Mouse (Mus musculus) kidney, embryonic 16.5 days (tissue): Measurements from ENCODE around the gene Acsm5. TPM values are rescaled to one million over a fixed set of nuclear protein-coding genes. Genes with fewer than 3 reads are reported as not detected.
"Not testable (repeated sequence)": the region's sequence is repeated elsewhere in the genome, so short reads cannot be mapped to it uniquely, and the experiment has no call there.

Source experiments
- ATAC-seq: fragments of 200-750 bp; cut with Nextera tagmentation; 2 replicates; pipeline ENCODE4 v1.8.0; 2017; ENCODE audit warnings: moderate TSS enrichment; ENCODE audit not compliant: low FRiP score, low TSS enrichment
- H3K27ac ChIP-seq: fragments of 300-500 bp; sonication (generic); 2 replicates; pipeline ENCODE4 v1.5.1; 2014; ENCODE audit warnings: low read length
- H3K27me3 ChIP-seq: fragments of 300-500 bp; sonication (generic); 2 replicates; pipeline ENCODE4 v1.6.1; 2014; ENCODE audit warnings: low read length, control low read depth, mixed read lengths; ENCODE audit not compliant: insufficient read depth
- H3K36me3 ChIP-seq: fragments of 300-500 bp; sonication (generic); 2 replicates; pipeline ENCODE4 v1.6.1; 2014; ENCODE audit warnings: low read length, control low read depth, mixed read lengths; ENCODE audit not compliant: insufficient read depth
- H3K4me1 ChIP-seq: fragments of 300-500 bp; sonication (generic); 2 replicates; pipeline ENCODE4 v1.6.1; 2014; ENCODE audit warnings: low read length, control low read depth, mixed read lengths; ENCODE audit not compliant: insufficient read depth
- H3K4me2 ChIP-seq: fragments of 300-500 bp; sonication (generic); replicated peaks from 2 replicates; pipeline ENCODE4 v1.6.1; 2014; ENCODE audit warnings: low read depth, low read length
- H3K4me3 ChIP-seq: fragments of 300-500 bp; sonication (generic); 2 replicates; pipeline ENCODE4 v1.5.1; 2014; ENCODE audit warnings: mild to moderate bottlenecking, low read length
- H3K9ac ChIP-seq: fragments of 300-500 bp; sonication (generic); replicated peaks from 2 replicates; pipeline ENCODE4 v1.6.1; 2014; ENCODE audit warnings: low read length
- H3K9me3 ChIP-seq: fragments of 300-500 bp; sonication (generic); 2 replicates; pipeline ENCODE4 v1.6.1; 2016; ENCODE audit warnings: low read length, control low read depth
- WGBS: fragments of 180-500 bp; shearing (Covaris S2); extraction: QIAGEN DNeasy Blood & Tissue Kit; methylation state at CpG from one replicate; pipeline ENCODE4 v1.1.7; 2014; 5-methylcytosine and 5-hydroxymethylcytosine counted together
- polyA plus RNA-seq: library from polyadenylated mRNA; unstranded; fragments of >200 nt; fragmentation: Nextera tagmentation; extraction: Ambion mirVana; gene quantifications from 2 replicates; pipeline ENCODE4 v1.2.1, GENCODE M21; 2015

Gene Acsm5
- polyA plus RNA-seq, 1 experiment from 2014 or later = 1.2 TPM

- Histone ChIP-seq H3K36me3 (no peaks in the 10 kb centered on the region), H3K4me2 (no peak overlapping the region), H3K27me3 (no peaks in the 10 kb centered on the region), H3K4me3 (no peak overlapping the region), H3K9ac (no peak overlapping the region), H3K4me1 (peaks cover 2% of the 10 kb centered on the region), H3K9me3 (no peaks in the 10 kb centered on the region), H3K27ac (peak overlapping the region; percentile 31; the same call in 1 of the 2 replicates)
- WGBS = 42% methylated on average over 1 of the region's 1 CpGs
- no peak for ATAC-seq
Measured at GRCm38 (mm10) chr7:119532924-119533323, 13.7 kb downstream of the Acsm5 start.

- Histone ChIP-seq H3K27ac (no peak overlapping the region), H3K4me1 (no peaks in the 10 kb centered on the region), H3K4me3 (no peak overlapping the region), H3K9me3 (no peaks in the 10 kb centered on the region), H3K27me3 (no peaks in the 10 kb centered on the region), H3K9ac (no peak overlapping the region), H3K36me3 (no peaks in the 10 kb centered on the region), H3K4me2 (no peak overlapping the region)
- WGBS = 85% methylated on average over 2 of the region's 2 CpGs
- no peak for ATAC-seq
Measured at GRCm38 (mm10) chr7:119534389-119534788, 15.1 kb downstream of the Acsm5 start.

GRCm38 (mm10) chr7:119542445-119542844 lies 23.2 kb downstream of the Acsm5 start:
- Histone ChIP-seq H3K36me3 (no peaks in the 10 kb centered on the region), H3K27ac (no peak overlapping the region), H3K9me3 (peaks cover 4% of the 10 kb centered on the region; the same call in 1 of the 2 replicates), H3K4me3 (no peak overlapping the region), H3K27me3 (no peaks in the 10 kb centered on the region), H3K4me1 (no peaks in the 10 kb centered on the region), H3K4me2 (no peak overlapping the region), H3K9ac (no peak overlapping the region)
- WGBS = 66% methylated on average over 2 of the region's 2 CpGs
- no peak for ATAC-seq

- no peaks in the 10 kb centered on the region for H3K4me1 ChIP-seq
- no peak overlapping the region for H3K9ac ChIP-seq
- peaks cover 4% of the 10 kb centered on the region; the same call in 1 of the 2 replicates for H3K9me3 ChIP-seq
- H3K4me3 ChIP-seq = no peak overlapping the region
- no peaks in the 10 kb centered on the region for H3K36me3 ChIP-seq
- no peak overlapping the region for H3K27ac ChIP-seq
- ATAC-seq = no peak
- no peak overlapping the region for H3K4me2 ChIP-seq
- no peaks in the 10 kb centered on the region for H3K27me3 ChIP-seq
Measured at GRCm38 (mm10) chr7:119545572-119545971, 26.3 kb downstream of the Acsm5 start.

GRCm38 (mm10) chr7:119550471-119551222 lies 31.4 kb downstream of the Acsm5 start:
- Histone ChIP-seq H3K9ac (no peak overlapping the region), H3K27me3 (no peaks in the 10 kb centered on the region), H3K4me1 (no peaks in the 10 kb centered on the region), H3K4me3 (no peak overlapping the region), H3K4me2 (no peak overlapping the region), H3K9me3 (no peaks in the 10 kb centered on the region), H3K27ac (no peak overlapping the region), H3K36me3 (no peaks in the 10 kb centered on the region)
- no peak for ATAC-seq
- WGBS = 81% methylated on average over 3 of the region's 3 CpGs

GRCm38 (mm10) chr7:119554040-119554439 lies 34.8 kb downstream of the Acsm5 start, which contains the start of gene Acsm2:
Acsm2 (plus strand) TSS chr7:119554340.
- Histone ChIP-seq H3K27ac (no peak within 1 kb of the TSS), H3K9ac (no peak within 1 kb of the TSS), H3K4me1 (no peaks in the 10 kb centered on the region), H3K9me3 (no peaks in the 10 kb centered on the region), H3K36me3 (no peaks in the 10 kb centered on the region), H3K27me3 (no peaks in the 10 kb centered on the region), H3K4me3 (no peak within 1 kb of the TSS), H3K4me2 (no peak within 1 kb of the TSS)
- no peak for ATAC-seq
- WGBS = 79% methylated on average over 1 of the region's 1 CpGs

GRCm38 (mm10) chr7:119559789-119560451 lies 40.7 kb downstream of the Acsm5 start:
- 63% methylated on average over 3 of the region's 3 CpGs for WGBS
- H3K9me3 ChIP-seq = no peaks in the 10 kb centered on the region
- no peak for ATAC-seq
- no peak overlapping the region for H3K4me2 ChIP-seq
- no peaks in the 10 kb centered on the region for H3K36me3 ChIP-seq
- no peaks in the 10 kb centered on the region for H3K27me3 ChIP-seq
- no peak overlapping the region for H3K4me3 ChIP-seq
- H3K4me1 ChIP-seq = 0 out of 2 replicates have a peak, but pooled peaks cover 6% of the 10 kb centered on the region
- H3K27ac ChIP-seq = no peak overlapping the region
- H3K9ac ChIP-seq = no peak overlapping the region

- H3K36me3 ChIP-seq = no peaks in the 10 kb centered on the region
- H3K27ac ChIP-seq = no peak overlapping the region
- no peaks in the 10 kb centered on the region for H3K27me3 ChIP-seq
- no peaks in the 10 kb centered on the region for H3K9me3 ChIP-seq
- 0 out of 2 replicates have a peak, but pooled peaks cover 6% of the 10 kb centered on the region for H3K4me1 ChIP-seq
- no peak overlapping the region for H3K4me2 ChIP-seq
- no peak overlapping the region for H3K9ac ChIP-seq
- WGBS = 77% methylated on average over 3 of the region's 3 CpGs
- 0 out of 2 replicates have a peak, but pooled peaks have one; percentile 15 for ATAC-seq
- H3K4me3 ChIP-seq = no peak overlapping the region
Measured at GRCm38 (mm10) chr7:119560452-119560835, 41.2 kb downstream of the Acsm5 start.

GRCm38 (mm10) chr7:119561441-119561840 lies 42.2 kb downstream of the Acsm5 start:
- 0 out of 2 replicates have a peak, but pooled peaks have one; percentile 27 for ATAC-seq
- Histone ChIP-seq H3K27ac (no peak overlapping the region), H3K4me3 (no peak overlapping the region), H3K9ac (no peak overlapping the region), H3K4me2 (no peak overlapping the region), H3K36me3 (no peaks in the 10 kb centered on the region), H3K4me1 (0 out of 2 replicates have a peak, but pooled peaks cover 6% of the 10 kb centered on the region), H3K27me3 (no peaks in the 10 kb centered on the region), H3K9me3 (no peaks in the 10 kb centered on the region)
- WGBS = 44% methylated on average over 4 of the region's 4 CpGs

- H3K27me3 ChIP-seq, H3K27ac ChIP-seq, H3K9me3 ChIP-seq, ATAC-seq, H3K4me2 ChIP-seq, H3K4me1 ChIP-seq, H3K9ac ChIP-seq, H3K4me3 ChIP-seq, H3K36me3 ChIP-seq: not testable (repeated sequence)
- WGBS = 86% methylated on average over 2 of the region's 2 CpGs
Measured at GRCm38 (mm10) chr7:119562476-119562875, 43.2 kb downstream of the Acsm5 start.
